Mouse (Mus musculus) C2C12 (cell line): ENCODE measurements at regions not wholly inside any gene's neighbourhood (a gene's known extent, or its start where the extent isn't known, plus 50 kb on each side); places are given as distances from the start of the nearest gene placed in this dataset.

Experiments
- CTCF ChIP-seq: IDR thresholded peaks from one replicate; pipeline ENCODE4 v1.5.1; 2011; ENCODE audit not compliant: control insufficient read depth, insufficient read depth, insufficient read length
- MYOD1 ChIP-seq: IDR thresholded peaks from one replicate; pipeline ENCODE4 v1.6.1; 2011; ENCODE audit warnings: low read depth; ENCODE audit not compliant: control insufficient read depth, insufficient read length
- MYOG ChIP-seq: IDR thresholded peaks from one replicate; pipeline ENCODE4 v1.6.1; 2011; ENCODE audit not compliant: control insufficient read depth, insufficient read length; ENCODE audit errors: extremely low read depth

DNA sequence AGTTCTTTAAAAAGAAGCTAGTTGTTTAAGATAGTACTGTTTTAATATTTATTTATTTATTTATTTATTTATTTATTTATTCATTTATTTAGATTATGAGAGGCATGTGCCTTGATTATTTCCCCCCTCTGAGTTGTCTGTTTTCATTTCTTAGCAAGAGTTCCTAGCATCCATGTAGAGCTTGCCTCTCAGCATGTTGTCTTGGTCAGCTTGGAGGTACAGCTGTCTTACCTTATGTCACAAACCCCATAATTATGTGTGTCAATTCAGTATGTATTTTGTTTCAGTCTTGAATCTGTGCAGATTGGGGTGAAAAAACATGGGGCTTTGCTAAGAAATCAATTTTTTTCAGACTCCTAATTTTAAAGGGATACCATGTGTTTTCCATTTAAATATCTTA lies 1116.3 kb downstream of the Basp1 start:
- no peak for TF ChIP-seq CTCF
- no peak for TF ChIP-seq MYOD1
- TF ChIP-seq MYOG: no peak
